Mouse (Mus musculus): ENCODE data around the gene Lingo2. TPM values are rescaled to one million over a fixed set of nuclear protein-coding genes. Genes with fewer than 3 reads are reported as not detected.

Lingo2 gene
- polyA plus RNA-seq, 1 experiment from 2014 or later = 0.13 TPM

DNA sequence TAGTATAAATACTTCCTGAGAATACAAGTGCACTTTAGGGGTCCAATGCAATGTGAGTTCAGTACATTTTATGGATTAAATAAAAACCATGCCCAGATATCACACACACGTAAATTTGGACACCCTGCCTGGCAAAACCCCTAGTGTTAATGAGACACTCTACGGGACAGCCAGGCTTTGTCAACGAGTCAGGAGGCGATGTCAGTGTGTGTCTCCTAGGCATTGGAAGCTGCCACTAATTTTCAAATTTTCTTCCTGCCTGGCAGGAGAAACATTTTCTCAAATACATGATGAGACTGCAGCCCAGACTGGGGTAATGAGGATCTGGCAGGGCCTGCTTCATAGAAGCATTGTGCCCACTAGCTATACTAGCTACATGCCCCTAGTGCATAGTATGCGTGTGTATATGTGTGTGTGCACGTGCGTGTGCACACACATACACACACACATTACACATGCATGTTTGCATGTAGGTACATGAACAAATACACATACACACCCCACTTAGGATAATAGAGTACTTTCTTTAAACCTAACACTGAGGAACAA, 1128.2 kb downstream of the Lingo2 start:
- Histone ChIP-seq H3K27me3 (ENCODE audit: insufficient read depth, poor library complexity, severe bottlenecking) (no peaks in the 10 kb centered on the region), H3K27ac (no peak overlapping the region), H3K4me1 (no peaks in the 10 kb centered on the region), H3K4me3 (no peak overlapping the region), H3K36me3 (no peaks in the 10 kb centered on the region), H3K9me3 (no peaks in the 10 kb centered on the region)
- no peak for DNase-seq (ENCODE audit: low spot score)
- WGBS = 85% methylated on average over 7 of the region's 7 CpGs

- H3K36me3 ChIP-seq = no peaks in the 10 kb centered on the region
- H3K4me3 ChIP-seq = no peak overlapping the region
- WGBS = 80% methylated on average over 1 of the region's 1 CpGs
- H3K4me1 ChIP-seq = no peaks in the 10 kb centered on the region
- DNase-seq (ENCODE audit: low spot score) = no peak
- no peaks in the 10 kb centered on the region for H3K9me3 ChIP-seq
- no peaks in the 10 kb centered on the region for H3K27me3 ChIP-seq (ENCODE audit: insufficient read depth, poor library complexity, severe bottlenecking)
- no peak overlapping the region for H3K27ac ChIP-seq
These were observed 1130.8 kb downstream of the Lingo2 start for GRCm38 (mm10) chr4:35820701-35821100.

DNA sequence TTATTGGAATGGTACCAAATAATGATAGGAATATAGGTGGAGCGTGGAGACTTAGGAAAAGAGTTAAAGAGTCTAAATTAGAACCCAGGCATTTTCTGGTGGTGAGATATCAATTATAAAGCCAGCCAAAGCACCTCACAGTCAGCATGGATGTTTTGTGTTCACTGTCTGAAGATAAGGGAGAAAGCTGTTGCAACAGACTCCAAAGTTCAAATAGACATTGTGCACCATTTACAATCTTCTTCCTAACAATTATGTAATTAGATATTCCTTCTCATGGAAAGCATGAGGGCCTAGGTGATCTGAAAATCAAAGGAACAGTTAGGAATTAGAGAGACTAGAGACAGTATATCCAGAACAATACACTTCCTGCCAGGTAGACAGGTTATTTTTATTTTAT, 1136.8 kb downstream of the Lingo2 start:
- DNase-seq (ENCODE audit: low spot score) = no peak
- H3K4me3 ChIP-seq = no peak overlapping the region
- 83% methylated on average over 1 of the region's 1 CpGs for WGBS
- no peaks in the 10 kb centered on the region for H3K36me3 ChIP-seq
- no peaks in the 10 kb centered on the region for H3K27me3 ChIP-seq (ENCODE audit: insufficient read depth, poor library complexity, severe bottlenecking)
- H3K4me1 ChIP-seq = no peaks in the 10 kb centered on the region
- H3K9me3 ChIP-seq = no peaks in the 10 kb centered on the region
- no peak overlapping the region for H3K27ac ChIP-seq

GRCm38 (mm10) chr4:35807497-35808210, 1143.9 kb downstream of the Lingo2 start:
- Histone ChIP-seq H3K4me3 (no peak overlapping the region), H3K9me3 (no peaks in the 10 kb centered on the region), H3K27ac (no peak overlapping the region), H3K4me1 (no peaks in the 10 kb centered on the region), H3K36me3 (no peaks in the 10 kb centered on the region), H3K27me3 (ENCODE audit: insufficient read depth, poor library complexity, severe bottlenecking) (no peaks in the 10 kb centered on the region)
- WGBS = 82% methylated on average over 6 of the region's 6 CpGs
- DNase-seq (ENCODE audit: low spot score) = no peak

DNA sequence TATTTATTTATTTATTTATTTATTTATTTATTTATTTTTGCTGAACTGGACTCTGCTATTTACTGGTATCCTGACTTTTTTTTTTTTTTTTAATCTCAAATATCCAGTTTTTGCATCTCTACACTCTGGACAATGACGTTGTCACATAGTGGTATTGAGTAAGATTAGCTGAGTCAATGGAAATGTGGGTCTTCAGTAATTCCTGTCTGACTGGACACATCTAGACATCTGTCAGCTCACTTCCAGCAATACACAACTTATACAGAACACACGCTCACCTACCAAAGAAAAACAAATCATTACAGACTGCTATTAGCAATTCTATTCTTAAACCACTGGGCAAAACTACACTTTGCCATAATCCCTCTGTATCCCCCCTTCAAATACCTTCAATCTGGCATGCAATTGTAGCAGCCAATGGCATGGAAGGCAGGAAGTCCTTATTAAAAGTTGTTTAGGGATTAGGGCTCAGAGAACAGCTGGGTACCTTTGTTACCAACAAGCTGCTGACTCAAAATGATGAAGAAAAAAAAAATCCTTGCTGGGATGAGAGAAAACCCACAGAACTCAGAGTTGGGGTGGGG, 1144.6 kb downstream of the Lingo2 start:
- DNase-seq (ENCODE audit: low spot score) = no peak
- no peaks in the 10 kb centered on the region for H3K27me3 ChIP-seq (ENCODE audit: insufficient read depth, poor library complexity, severe bottlenecking)
- H3K36me3 ChIP-seq = no peaks in the 10 kb centered on the region
- no peak overlapping the region for H3K4me3 ChIP-seq
- no peaks in the 10 kb centered on the region for H3K4me1 ChIP-seq
- no peaks in the 10 kb centered on the region for H3K9me3 ChIP-seq
- no peak overlapping the region for H3K27ac ChIP-seq
- WGBS = 81% methylated on average over 2 of the region's 2 CpGs

DNA sequence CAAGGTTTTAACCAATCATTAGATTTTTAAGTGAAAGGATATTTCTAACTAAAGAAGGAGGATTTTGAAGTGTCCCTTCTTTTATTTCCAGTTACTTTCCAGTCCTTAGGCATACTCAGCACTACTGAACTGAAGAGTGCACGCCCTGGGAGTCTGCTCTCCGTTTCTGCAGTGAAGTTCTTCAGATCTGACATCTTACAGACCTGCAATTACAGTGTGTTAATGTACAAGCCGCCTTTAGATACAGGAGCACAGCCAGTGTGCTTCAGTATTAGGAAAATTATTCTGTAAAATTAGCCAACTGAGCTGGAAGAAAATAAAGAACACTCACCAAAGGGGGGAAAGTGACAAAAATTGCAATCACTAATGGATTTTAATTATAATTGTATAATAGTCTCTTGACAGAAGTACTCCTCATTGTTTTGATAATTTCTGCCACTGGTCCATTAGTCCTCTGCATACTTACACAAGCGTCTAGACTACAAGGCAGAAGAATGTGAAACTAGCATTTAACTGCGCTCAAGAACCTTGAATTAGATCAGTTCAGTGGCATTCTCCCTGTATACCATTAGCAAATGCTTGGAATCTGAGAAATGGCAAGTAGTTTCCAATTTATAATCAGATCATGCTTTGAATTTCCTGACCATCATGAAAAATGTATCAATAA, 1167.2 kb downstream of the Lingo2 start:
- H3K36me3 ChIP-seq = no peaks in the 10 kb centered on the region
- no peak for DNase-seq (ENCODE audit: low spot score)
- WGBS = 77% methylated on average over 5 of the region's 5 CpGs
- no peak overlapping the region for H3K27ac ChIP-seq
- H3K9me3 ChIP-seq = no peaks in the 10 kb centered on the region
- H3K4me3 ChIP-seq = no peak overlapping the region
- H3K4me1 ChIP-seq = no peaks in the 10 kb centered on the region
- no peaks in the 10 kb centered on the region for H3K27me3 ChIP-seq (ENCODE audit: insufficient read depth, poor library complexity, severe bottlenecking)

DNA sequence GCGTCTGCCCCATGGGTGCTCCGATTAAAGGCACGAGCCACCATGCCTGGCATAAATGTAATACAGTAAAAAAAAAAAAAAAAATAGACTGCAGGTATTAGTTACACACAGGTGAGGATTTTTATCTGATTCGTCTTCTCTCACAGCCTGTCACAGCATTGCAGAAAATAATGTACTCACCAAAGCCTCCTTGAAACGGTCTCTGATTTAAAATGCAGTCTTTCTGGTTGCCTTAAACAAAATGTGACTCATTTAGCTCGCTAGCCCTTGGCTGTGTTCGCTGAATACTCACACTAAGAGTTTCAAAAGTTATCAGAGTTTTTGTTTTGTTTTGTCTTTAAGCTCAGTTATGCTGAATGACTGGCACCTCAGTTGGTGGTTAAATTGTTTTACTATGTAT, 1180.7 kb downstream of the Lingo2 start:
- H3K4me3 ChIP-seq = no peak overlapping the region
- no peaks in the 10 kb centered on the region for H3K36me3 ChIP-seq
- no peak for DNase-seq (ENCODE audit: low spot score)
- H3K27ac ChIP-seq = no peak overlapping the region
- 80% methylated on average over 7 of the region's 7 CpGs for WGBS
- no peaks in the 10 kb centered on the region for H3K27me3 ChIP-seq (ENCODE audit: insufficient read depth, poor library complexity, severe bottlenecking)
- H3K9me3 ChIP-seq = no peaks in the 10 kb centered on the region
- H3K4me1 ChIP-seq = no peaks in the 10 kb centered on the region

DNA sequence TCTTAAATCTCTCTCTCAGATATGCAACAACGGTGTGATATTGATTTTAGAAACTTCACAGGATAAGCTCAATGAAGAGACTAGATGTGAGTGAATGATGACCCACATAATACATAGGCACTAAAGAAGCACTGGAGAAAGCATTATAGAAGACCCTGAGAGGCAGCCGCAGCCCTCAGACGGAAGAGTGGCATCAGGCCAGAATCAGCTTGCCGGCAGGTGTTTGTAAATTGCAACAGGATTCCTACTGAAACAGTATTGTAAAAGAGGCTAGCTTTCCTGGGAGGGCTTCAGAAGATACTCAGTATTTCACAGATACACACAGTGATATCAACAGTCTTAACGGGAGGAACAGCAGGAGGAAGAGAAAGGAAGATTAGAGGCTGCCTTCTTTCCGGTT, 1184.6 kb downstream of the Lingo2 start:
- no peaks in the 10 kb centered on the region for H3K36me3 ChIP-seq
- no peak overlapping the region for H3K4me3 ChIP-seq

GRCm38 (mm10) chr4:35761181-35761580, 1190.4 kb downstream of the Lingo2 start:
- H3K27ac ChIP-seq = no peak overlapping the region
- no peak overlapping the region for H3K4me3 ChIP-seq
- H3K27me3 ChIP-seq (ENCODE audit: insufficient read depth, poor library complexity, severe bottlenecking) = no peaks in the 10 kb centered on the region
- H3K9me3 ChIP-seq = no peaks in the 10 kb centered on the region
- H3K4me1 ChIP-seq = no peaks in the 10 kb centered on the region
- no peak for DNase-seq (ENCODE audit: low spot score)
- H3K36me3 ChIP-seq = no peaks in the 10 kb centered on the region
- WGBS = 81% methylated on average over 5 of the region's 5 CpGs

More for the DNA sequence above, 1184.6 kb downstream of the Lingo2 start:
- Histone ChIP-seq H3K27ac (no peak overlapping the region), H3K9me3 (no peaks in the 10 kb centered on the region), H3K4me1 (no peaks in the 10 kb centered on the region), H3K27me3 (ENCODE audit: insufficient read depth, poor library complexity, severe bottlenecking) (no peaks in the 10 kb centered on the region)
- 81% methylated on average over 6 of the region's 6 CpGs for whole genome bisulfite sequencing
- no peak for DNase-seq (ENCODE audit: low spot score)

DNA sequence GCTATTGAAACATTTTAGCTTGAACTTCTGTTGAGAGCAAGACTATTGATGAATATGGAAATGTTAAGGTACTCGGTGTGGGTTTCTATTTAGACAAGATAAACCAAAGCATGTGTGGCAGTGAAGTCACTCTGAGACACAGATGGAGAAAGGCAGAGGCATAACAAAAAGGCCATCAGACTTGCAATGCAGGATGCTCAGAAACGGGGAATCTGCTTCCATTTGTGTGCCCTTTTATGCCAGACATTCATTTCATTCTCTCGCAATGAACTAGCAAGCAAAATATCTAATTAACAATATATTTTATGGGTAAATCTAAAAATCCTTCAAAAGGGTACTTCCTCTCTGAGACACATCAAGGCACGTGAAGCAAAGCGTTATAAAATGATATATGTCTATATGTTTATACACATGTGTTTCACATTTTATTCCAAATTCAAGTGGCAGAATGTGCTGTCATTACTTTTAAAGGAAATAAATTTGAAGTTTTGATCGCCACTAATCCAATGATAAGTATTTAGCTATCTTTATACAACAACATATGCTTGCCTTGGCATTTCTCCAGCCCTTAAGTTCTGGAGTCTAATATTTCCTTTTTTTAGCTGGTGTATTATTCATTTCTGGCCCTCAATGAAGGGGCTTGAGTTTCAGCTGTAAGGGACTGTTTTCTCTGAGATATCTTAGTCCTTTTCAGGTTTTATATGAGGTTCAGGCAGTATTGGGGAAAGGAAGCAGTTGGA, 1199.3 kb downstream of the Lingo2 start:
- no peak overlapping the region for H3K4me3 ChIP-seq
- H3K9me3 ChIP-seq = no peaks in the 10 kb centered on the region
- H3K27ac ChIP-seq = no peak overlapping the region
- no peaks in the 10 kb centered on the region for H3K36me3 ChIP-seq
- DNase-seq (ENCODE audit: low spot score) = no peak
- no peaks in the 10 kb centered on the region for H3K4me1 ChIP-seq
- no peaks in the 10 kb centered on the region for H3K27me3 ChIP-seq (ENCODE audit: insufficient read depth, poor library complexity, severe bottlenecking)
- whole genome bisulfite sequencing = 79% methylated on average over 6 of the region's 6 CpGs

DNA sequence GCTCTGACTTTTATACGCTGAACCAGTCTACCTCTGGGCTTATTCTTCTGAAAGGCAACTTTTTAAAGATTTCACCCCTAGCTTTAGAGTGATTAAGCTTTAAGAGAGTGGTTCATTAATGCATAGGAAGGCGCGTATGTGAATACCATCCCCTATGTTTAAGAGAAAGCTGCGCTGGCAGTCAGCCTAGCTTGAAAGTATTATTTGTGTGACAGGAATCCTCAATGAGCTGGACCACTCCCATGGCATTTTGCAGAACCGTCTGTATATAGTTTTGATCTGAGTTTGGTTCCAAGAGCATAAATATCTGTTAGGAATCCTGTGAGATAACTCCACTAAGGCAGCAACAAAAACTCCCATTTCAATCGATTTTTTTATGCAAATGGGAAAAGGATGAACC, 1204.9 kb downstream of the Lingo2 start:
- Histone ChIP-seq H3K27me3 (ENCODE audit: insufficient read depth, poor library complexity, severe bottlenecking) (no peaks in the 10 kb centered on the region), H3K4me3 (no peak overlapping the region), H3K9me3 (no peaks in the 10 kb centered on the region), H3K36me3 (no peaks in the 10 kb centered on the region), H3K27ac (no peak overlapping the region), H3K4me1 (no peaks in the 10 kb centered on the region)
- WGBS = 79% methylated on average over 6 of the region's 6 CpGs
- no peak for DNase-seq (ENCODE audit: low spot score)

DNA sequence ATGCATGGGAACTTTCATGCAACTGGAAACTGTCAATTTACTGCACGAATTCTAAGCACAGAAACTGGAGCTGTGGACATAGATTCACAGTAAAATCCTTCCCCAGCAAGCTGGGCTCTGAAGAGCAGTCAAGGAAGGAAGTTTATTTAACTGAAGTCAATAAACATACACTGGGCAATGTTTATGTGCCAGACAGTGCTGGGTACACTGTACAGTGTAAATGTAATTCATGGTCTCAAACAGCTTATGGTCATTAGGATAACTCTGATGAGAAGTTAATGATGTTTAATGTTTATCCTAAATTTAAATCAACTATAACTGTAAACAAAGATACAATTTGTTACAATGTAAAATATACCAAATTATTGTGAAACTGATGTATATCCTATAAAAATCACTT, 1226.8 kb downstream of the Lingo2 start:
- DNase-seq (ENCODE audit: low spot score) = no peak
- H3K36me3 ChIP-seq = no peaks in the 10 kb centered on the region
- H3K9me3 ChIP-seq = no peaks in the 10 kb centered on the region
- no peak overlapping the region for H3K27ac ChIP-seq
- 56% methylated on average over 1 of the region's 1 CpGs for WGBS
- H3K4me1 ChIP-seq = no peaks in the 10 kb centered on the region
- H3K4me3 ChIP-seq = no peak overlapping the region
- no peaks in the 10 kb centered on the region for H3K27me3 ChIP-seq (ENCODE audit: insufficient read depth, poor library complexity, severe bottlenecking)

DNA sequence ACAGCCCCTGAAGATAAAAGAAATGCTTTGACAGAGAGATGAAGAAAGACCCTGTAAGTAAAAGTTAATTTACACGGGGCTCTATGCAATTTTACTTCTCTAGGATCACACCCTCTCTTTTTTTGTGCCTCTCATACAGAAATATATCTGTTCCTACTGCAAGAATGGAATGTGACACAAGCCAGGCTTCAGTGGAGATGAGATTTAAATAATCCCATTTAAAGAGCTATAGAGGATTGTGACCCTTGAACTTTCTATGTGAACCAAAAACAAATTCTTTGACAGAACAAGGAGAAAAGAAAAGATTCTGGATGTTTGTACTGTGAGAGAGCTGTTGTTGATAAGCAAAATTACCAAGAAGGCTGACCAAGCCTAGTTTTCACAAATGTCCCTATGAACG, 1247.4 kb downstream of the Lingo2 start:
- Histone ChIP-seq H3K36me3 (no peaks in the 10 kb centered on the region), H3K4me3 (no peak overlapping the region), H3K27ac (no peak overlapping the region), H3K27me3 (ENCODE audit: insufficient read depth, poor library complexity, severe bottlenecking) (no peaks in the 10 kb centered on the region), H3K9me3 (no peaks in the 10 kb centered on the region), H3K4me1 (no peaks in the 10 kb centered on the region)
- DNase-seq (ENCODE audit: low spot score) = no peak
- WGBS = 48% methylated on average over 2 of the region's 2 CpGs

Measured in heart, embryonic 10.5 days (tissue).